Mouse (Mus musculus) bone marrow, adult 2 months (tissue): Measurements from ENCODE around the gene Fbxw2.

Source experiments
- CTCF ChIP-seq: fragments of 200-500 bp; IDR thresholded peaks from 2 replicates; pipeline ENCODE4 v1.5.1; 2011; ENCODE audit warnings: low read length, control low read depth; ENCODE audit not compliant: control insufficient read depth, insufficient read depth
- POLR2A ChIP-seq: fragments of 200-500 bp; IDR thresholded peaks from 2 replicates; pipeline ENCODE4 v1.6.1; 2011; ENCODE audit warnings: low read depth, mild to moderate bottlenecking, control low read depth, low read length, borderline replicate concordance; ENCODE audit not compliant: control insufficient read depth

- no peak for TF ChIP-seq CTCF
- no peak for TF ChIP-seq POLR2A
These were observed 31.6 kb downstream of the Fbxw2 start for GRCm38 (mm10) chr2:34794511-34794910.
